Mouse (Mus musculus): Measurements from ENCODE around the gene Gm17584. TPM values are rescaled to one million over a fixed set of nuclear protein-coding genes. Genes with fewer than 3 reads are reported as not detected.

The Gm17584 gene
- not detected in 2 replicates for polyA plus RNA-seq (2015; fragmentation: Nextera tagmentation; extraction: Ambion mirVana)

DNA sequence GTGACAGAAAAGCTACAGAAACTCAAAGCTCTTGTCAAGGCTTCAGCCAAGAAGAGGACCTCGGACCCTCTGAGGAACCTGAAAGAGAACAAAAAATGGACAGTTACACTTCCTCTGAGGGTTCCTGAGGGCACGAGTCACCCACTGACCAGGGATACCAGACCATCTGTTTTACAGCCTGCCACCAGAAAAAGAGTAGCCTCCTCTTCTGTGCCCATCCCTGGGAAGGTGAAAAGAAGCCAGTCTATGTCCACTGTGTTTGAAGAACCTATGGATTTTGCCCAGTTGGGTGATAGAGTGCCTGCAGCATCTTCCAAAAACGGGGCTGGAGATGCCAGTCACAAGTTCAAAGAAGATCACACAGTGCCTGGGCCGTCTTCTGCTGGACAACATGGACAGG, at the start of gene Gm17584:
TSS of gene Gm17584 (plus strand) at position 301 of the 400 bp plus-strand sequence.

Other genes starting within 250 kb of the Gm17584 start
- gene Gm17469, start 129.3 kb downstream of the Gm17584 start, polyA plus RNA-seq (2015; fragmentation: Nextera tagmentation; extraction: Ambion mirVana) = not detected in 2 replicates